Comparison of ENCODE assay signal across 12 mouse cellular contexts in genomic region chr16:10286513-10287268, GRCm38 (mm10). TPM values are rescaled to one million over a fixed set of nuclear protein-coding genes. Genes with fewer than 3 reads are reported as not detected.
A peak's percentile ranks its signal among the peaks of the same experiment; 100 is the strongest.
DNase-seq lines count a peak whose midpoint lies in the region; ATAC-seq and TF ChIP-seq lines count a peak whose summit lies in the region.
"Had no signal": no experiment of that assay in that cellular context is flagged by ENCODE, and none has a peak within 500 bp of the region (broad histone marks: within the 10 kb centered on the region; RNA-seq: fewer than 3 reads in every experiment).

No protein-coding gene starts in this region.

- TF ChIP-seq CTCF in lung, embryonic 14.5 days (IDR thresholded peaks at IDR 0.05; ENCODE audit: low read depth) = no peak
- no peak for TF ChIP-seq CTCF in lung, adult 2 months (IDR thresholded peaks at IDR 0.05; ENCODE audit: insufficient read depth, low read length)
- no peak for TF ChIP-seq CTCF in cortical plate, adult 2 months (IDR thresholded peaks at IDR 0.05; ENCODE audit: extremely low read depth, insufficient read depth, low read length)

- H3K4me3 ChIP-seq in lung, embryonic 14.5 days (ENCODE audit: low read depth, low read length) = no peak overlapping the region
- H3K4me3 ChIP-seq in lung, adult 2 months (replicated peaks; ENCODE audit: extremely low read depth, low read depth, low read length) = no peak overlapping the region
- H3K4me3 ChIP-seq in cortical plate, adult 2 months (ENCODE audit: insufficient read depth, low read length) = no peak overlapping the region
- H3K4me3 ChIP-seq: embryonic facial prominence, embryonic 15.5 days; heart, embryonic 13.5 days had no signal

- DNase-seq in adrenal gland, postnatal 36 days = peak; percentile 7 to 14
- DNase-seq in adrenal gland, postnatal 4 days (ENCODE audit: low spot score in 2 of 2) = no peak
- peak; percentile 13 for DNase-seq in lung, embryonic 14.5 days
- no peak for DNase-seq in lung, adult 2 months
- DNase-seq in spleen, adult 18-20 months = no peak
- DNase-seq in urinary bladder, adult 2 months (ENCODE audit: low spot score) = no peak
- DNase-seq: kidney, adult 11 months; layer of hippocampus, postnatal 36 days had no signal

- ATAC-seq in lung, embryonic 14.5 days (ENCODE audit: insufficient read depth) = no peak
- ATAC-seq in megakaryocyte progenitor cell, adult 5-6 weeks (replicated peaks; ENCODE audit: poor library complexity) = peak; percentile 87

- H3K9me3 ChIP-seq in lung, embryonic 14.5 days (ENCODE audit: low read depth, low read length) = no peaks in the 10 kb centered on the region
- H3K9me3 ChIP-seq: embryonic facial prominence, embryonic 15.5 days; heart, embryonic 13.5 days had no signal

- H3K36me3 ChIP-seq in lung, embryonic 14.5 days (ENCODE audit: insufficient read depth) = 0 out of 2 replicates have a peak, but pooled peaks cover 2% of the 10 kb centered on the region

- TF ChIP-seq POLR2A in lung, adult 2 months (IDR thresholded peaks at IDR 0.05; ENCODE audit: borderline replicate concordance, extremely low read depth, low read depth, low read length) = no peak
- TF ChIP-seq POLR2A in cortical plate, adult 2 months (IDR thresholded peaks at IDR 0.05; ENCODE audit: extremely low read depth, insufficient read depth, low read length) = 0 out of 2 replicates have a peak, but pooled peaks have one; percentile 25

- H3K9ac ChIP-seq in lung, embryonic 14.5 days = no peak overlapping the region
- H3K9ac ChIP-seq: embryonic facial prominence, embryonic 15.5 days; heart, embryonic 13.5 days had no signal

- H3K4me1 ChIP-seq in lung, embryonic 14.5 days (ENCODE audit: insufficient read depth) = no peaks in the 10 kb centered on the region
- no peaks in the 10 kb centered on the region for H3K4me1 ChIP-seq in lung, adult 2 months (ENCODE audit: control insufficient read depth, insufficient read depth, low read length)
- H3K4me1 ChIP-seq in cortical plate, adult 2 months (ENCODE audit: control insufficient read depth, insufficient read depth, low read length) = peaks cover 3% of the 10 kb centered on the region; the same call in 1 of the 2 replicates

- no peak overlapping the region for H3K4me2 ChIP-seq in lung, embryonic 14.5 days
- H3K4me2 ChIP-seq: embryonic facial prominence, embryonic 15.5 days; heart, embryonic 13.5 days had no signal

- WGBS in lung, embryonic 14.5 days = 65% methylated on average over 9 of the region's 9 CpGs
- WGBS in lung, adult 2 months = 48% methylated on average over 9 of the region's 9 CpGs

- no peak overlapping the region for H3K27ac ChIP-seq in lung, embryonic 14.5 days (ENCODE audit: low read depth)
- peak overlapping the region; percentile 4; the same call in 1 of the 2 replicates for H3K27ac ChIP-seq in cortical plate, adult 2 months (ENCODE audit: insufficient read depth, low read length)
- H3K27ac ChIP-seq: embryonic facial prominence, embryonic 15.5 days; heart, embryonic 13.5 days had no signal

- H3K27me3 ChIP-seq in lung, embryonic 14.5 days (ENCODE audit: insufficient read depth, low read length) = no peaks in the 10 kb centered on the region
- H3K27me3 ChIP-seq: embryonic facial prominence, embryonic 15.5 days; heart, embryonic 13.5 days had no signal

RNA-seq across cellular contexts. Expression of gene Emp2, which starts 27.1 kb away (rescaled TPM):
- total RNA-seq in adrenal gland, postnatal 36 days (2021) = 1 to 10 TPM; 6.0 to 7.0 TPM
- 10 to 100 TPM in 1 of 2 experiments, 1 to 10 TPM in 1; 9.7 to 12.5 TPM for total RNA-seq in adrenal gland, postnatal 4 days (2021)
- 38.3 and 44.6 TPM in 2 replicates for polyA plus RNA-seq in lung, embryonic 14.5 days (2014; fragmentation: Nextera tagmentation; extraction: Ambion mirVana)
- 763 and 1,000 TPM in 2 replicates for polyA plus RNA-seq in lung, adult 2 months (2012; rRNA removed)
- polyA plus RNA-seq in cortical plate, adult 2 months (2012; rRNA removed) = 18.2 and 19.4 TPM in 2 replicates
- total RNA-seq in megakaryocyte progenitor cell, adult 5-6 weeks (2015) = not detected in 2 replicates
- 0.07 TPM in 1 of 2 replicates, not detected in the other for total RNA-seq in megakaryocyte progenitor cell, adult 5-6 weeks (2017)
- 87.9 and 90.7 TPM in 2 replicates for polyA plus RNA-seq in urinary bladder, adult 2 months (2012; rRNA removed)

Comparison
In these comparisons a context has a peak if more than half of its experiments do, and no peak if none do; other contexts are left out.
1. DNase-seq: peak in adrenal gland, postnatal 36 days (2 of 2) and lung, embryonic 14.5 days (single experiment); none in adrenal gland, postnatal 4 days (0 of 2), lung, adult 2 months (single experiment), spleen, adult 18-20 months (0 of 2) and urinary bladder, adult 2 months (single experiment).